Mouse (Mus musculus) heart, embryonic 14.5 days (tissue): ENCODE data around the gene Adamts2. TPM values are rescaled to one million over a fixed set of nuclear protein-coding genes. Genes with fewer than 3 reads are reported as not detected.

ENCODE experiments used
- ATAC-seq: fragments of 200-750 bp; cut with Nextera tagmentation; 2 replicates; pipeline ENCODE4 v1.8.0; 2017; ENCODE audit warnings: low read depth, moderate TSS enrichment; ENCODE audit not compliant: insufficient number of reproducible peaks, insufficient read depth, low FRiP score
- H3K27ac ChIP-seq, 2 experiments: fragments of 200-500 bp in 1 of 2; fragments of 300-500 bp in 1 of 2; sonication (generic) in 1 of 2; replicated peaks in 1 of 2; 2 replicates each; pipeline ENCODE4 v1.5.1; 2012 to 2014; ENCODE audit warnings: low read depth in 2 of 2, low read length in 2 of 2, control low read depth in 1 of 2, mild to moderate bottlenecking in 1 of 2, mixed read lengths in 1 of 2; ENCODE audit not compliant: control insufficient read depth in 1 of 2, insufficient read depth in 1 of 2
- H3K27me3 ChIP-seq: fragments of 300-500 bp; sonication (generic); 2 replicates; pipeline ENCODE4 v1.6.1; 2014; ENCODE audit warnings: mild to moderate bottlenecking, low read length, control low read depth; ENCODE audit not compliant: control insufficient read depth, insufficient read depth
- H3K36me3 ChIP-seq: fragments of 300-500 bp; sonication (generic); 2 replicates; pipeline ENCODE4 v1.6.1; 2014; ENCODE audit warnings: mild to moderate bottlenecking, control low read depth, low read length, mixed read lengths; ENCODE audit not compliant: control insufficient read depth, insufficient read depth
- H3K4me1 ChIP-seq, 2 experiments: fragments of 200-500 bp in 1 of 2; fragments of 300-500 bp in 1 of 2; sonication (generic) in 1 of 2; 2 replicates each; pipeline ENCODE4 v1.6.1; 2012 to 2014; ENCODE audit warnings: low read length in 2 of 2, control low read depth in 1 of 2, mixed read lengths in 1 of 2; ENCODE audit not compliant: control insufficient read depth in 2 of 2, insufficient read depth in 2 of 2
- H3K4me2 ChIP-seq: fragments of 300-500 bp; sonication (generic); 2 replicates; pipeline ENCODE4 v1.6.1; 2014; ENCODE audit warnings: mild to moderate bottlenecking, low read length
- H3K4me3 ChIP-seq, 2 experiments: fragments of 200-500 bp in 1 of 2; fragments of 300-500 bp in 1 of 2; sonication (generic) in 1 of 2; 2 replicates each; pipeline ENCODE4 v1.5.1; 2012 to 2014; ENCODE audit warnings: low read length in 2 of 2, mild to moderate bottlenecking in 2 of 2, control low read depth in 1 of 2, low read depth in 1 of 2, moderate library complexity in 1 of 2; ENCODE audit not compliant: control insufficient read depth in 1 of 2, insufficient read depth in 1 of 2
- H3K9ac ChIP-seq: fragments of 300-500 bp; sonication (generic); 2 replicates; pipeline ENCODE4 v1.6.1; 2014; ENCODE audit warnings: mild to moderate bottlenecking, low read length
- H3K9me3 ChIP-seq: fragments of 300-500 bp; sonication (generic); 2 replicates; pipeline ENCODE4 v1.6.1; 2016; ENCODE audit warnings: low read length, control low read depth; ENCODE audit not compliant: control insufficient read depth
- WGBS: fragments of 180-500 bp; shearing (Covaris S2); extraction: QIAGEN DNeasy Blood & Tissue Kit; methylation state at CpG from one replicate; pipeline ENCODE4 v1.1.7; 2014; 5-methylcytosine and 5-hydroxymethylcytosine counted together
- polyA plus RNA-seq: library from polyadenylated mRNA; unstranded; fragments of >200 nt; fragmentation: Nextera tagmentation; extraction: Ambion mirVana; gene quantifications from 2 replicates; pipeline ENCODE4 v1.2.1, GENCODE M21; 2014

Adamts2 gene
- polyA plus RNA-seq, 1 experiment from 2014 or later = 8.0 TPM

GRCm38 (mm10) chr11:50847047-50847446 is 245.2 kb downstream of the Adamts2 start:
- Histone ChIP-seq H3K9me3 (peaks cover 7% of the 10 kb centered on the region), H3K4me1 (peaks cover 0 to 22% of the 10 kb centered on the region in 2 experiments; a peak in 3 of 4 replicates), H3K4me2 (no peak overlapping the region), H3K4me3 (no peak overlapping the region), H3K9ac (no peak overlapping the region), H3K27me3 (peaks cover 47% of the 10 kb centered on the region), H3K27ac (no peak overlapping the region), H3K36me3 (no peaks in the 10 kb centered on the region)
- no peak for ATAC-seq
- WGBS = 74% methylated on average over 5 of the region's 5 CpGs

- H3K9me3 ChIP-seq = peaks cover 7% of the 10 kb centered on the region
- peak overlapping the region; percentile 90; the same call in 1 of the 2 replicates for H3K4me2 ChIP-seq
- WGBS = 38% methylated on average over 3 of the region's 3 CpGs
- peaks cover 0 to 22% of the 10 kb centered on the region in 2 experiments; a peak in 3 of 4 replicates for H3K4me1 ChIP-seq
- no peaks in the 10 kb centered on the region for H3K36me3 ChIP-seq
- peaks cover 58% of the 10 kb centered on the region for H3K27me3 ChIP-seq
- ATAC-seq = no peak
- H3K4me3 ChIP-seq = no peak overlapping the region
- no peak overlapping the region for H3K27ac ChIP-seq
- no peak overlapping the region for H3K9ac ChIP-seq
Observed at GRCm38 (mm10) chr11:50848520-50849137, 246.7 kb downstream of the Adamts2 start.

- peak overlapping the region; percentile 90 for H3K4me2 ChIP-seq
- no peak overlapping the region for H3K9ac ChIP-seq
- H3K27ac ChIP-seq = no peak overlapping the region
- no peak overlapping the region for H3K4me3 ChIP-seq
- no peaks in the 10 kb centered on the region for H3K36me3 ChIP-seq
- peaks cover 0 to 22% of the 10 kb centered on the region in 2 experiments; a peak in 3 of 4 replicates for H3K4me1 ChIP-seq
- H3K27me3 ChIP-seq = peaks cover 58% of the 10 kb centered on the region
- no peak for ATAC-seq
- H3K9me3 ChIP-seq = peaks cover 7% of the 10 kb centered on the region
- WGBS = 6% methylated on average over 10 of the region's 10 CpGs
Observed at GRCm38 (mm10) chr11:50849310-50849709, 247.4 kb downstream of the Adamts2 start.

GRCm38 (mm10) chr11:50850177-50850735 is 248.4 kb downstream of the Adamts2 start, which contains the start of gene Grm6:
Gene Grm6, plus strand, starts transcription at chr11:50850685.
- peak within 1 kb of the TSS; percentile 90 for H3K4me2 ChIP-seq
- peaks cover 7% of the 10 kb centered on the region for H3K9me3 ChIP-seq
- H3K27ac ChIP-seq = no peak within 1 kb of the TSS
- peak within 1 kb of the TSS; percentile 39 to 48 for H3K4me3 ChIP-seq
- H3K4me1 ChIP-seq = peaks cover 0 to 22% of the 10 kb centered on the region in 2 experiments; a peak in 3 of 4 replicates
- WGBS = 3% methylated on average over 11 of the region's 11 CpGs
- ATAC-seq = no peak
- peaks cover 58% of the 10 kb centered on the region for H3K27me3 ChIP-seq
- peak within 1 kb of the TSS; percentile 41 for H3K9ac ChIP-seq
- H3K36me3 ChIP-seq = no peaks in the 10 kb centered on the region

GRCm38 (mm10) chr11:50850989-50851601 is 249.2 kb downstream of the Adamts2 start:
- H3K9ac ChIP-seq = peak overlapping the region; percentile 41
- peak overlapping the region; percentile 39 to 48 for H3K4me3 ChIP-seq
- peaks cover 58% of the 10 kb centered on the region for H3K27me3 ChIP-seq
- peak overlapping the region; percentile 90 for H3K4me2 ChIP-seq
- peaks cover 0 to 22% of the 10 kb centered on the region in 2 experiments; a peak in 3 of 4 replicates for H3K4me1 ChIP-seq
- no peak for ATAC-seq
- under 1% methylated on average over 63 of the region's 72 CpGs for WGBS
- no peak overlapping the region for H3K27ac ChIP-seq
- peaks cover 7% of the 10 kb centered on the region for H3K9me3 ChIP-seq
- H3K36me3 ChIP-seq = no peaks in the 10 kb centered on the region

Other genes starting within 250 kb of the Adamts2 start
- 0.31 TPM in 1 of 2 replicates, not detected in the other for gene Cby3, start 247.6 kb upstream of the Adamts2 start, polyA plus RNA-seq
- gene Hnrnph1, start 225.1 kb upstream of the Adamts2 start, polyA plus RNA-seq = 226 and 241 TPM in 2 replicates
- 27.1 and 28.6 TPM in 2 replicates for gene Rufy1, start 171.0 kb upstream of the Adamts2 start, polyA plus RNA-seq
- gene Zfp354c, start 225.6 kb downstream of the Adamts2 start, polyA plus RNA-seq = 14.1 and 17.5 TPM in 2 replicates
- 0.35 and 0.55 TPM in 2 replicates for gene Zfp879, start 239.5 kb downstream of the Adamts2 start, polyA plus RNA-seq
- gene Grm6, start 248.6 kb downstream of the Adamts2 start, polyA plus RNA-seq = 0.08 and 0.15 TPM in 2 replicates